Mouse (Mus musculus): Measurements from ENCODE around the gene Mov10l1. TPM values are rescaled to one million over a fixed set of nuclear protein-coding genes. Genes with fewer than 3 reads are reported as not detected.

Mov10l1 gene
- polyA plus RNA-seq, 1 experiment from 2014 or later: not detected

- Histone ChIP-seq H3K27ac (no peak overlapping the region), H3K9ac (no peak overlapping the region), H3K27me3 (ENCODE audit: control insufficient read depth, insufficient read depth, low read length) (no peaks in the 10 kb centered on the region), H3K4me1 (replicated peaks; ENCODE audit: control insufficient read depth, insufficient read depth, low read length) (no peaks in the 10 kb centered on the region), H3K36me3 (replicated peaks; ENCODE audit: control insufficient read depth, insufficient read depth) (no peaks in the 10 kb centered on the region), H3K9me3 (ENCODE audit: control insufficient read depth, low read length) (no peaks in the 10 kb centered on the region), H3K4me2 (replicated peaks) (no peak overlapping the region), H3K4me3 (replicated peaks; ENCODE audit: low read length) (no peak overlapping the region)
- ATAC-seq (ENCODE audit: low FRiP score) (no peak), DNase-seq (ENCODE audit: low spot score) (no peak)
- 66% methylated on average over 2 of the region's 2 CpGs for WGBS
Observed at GRCm38 (mm10) chr15:89000367-89000766, 17.7 kb downstream of the Mov10l1 start.

- no peaks in the 10 kb centered on the region for H3K9me3 ChIP-seq (ENCODE audit: control insufficient read depth, low read length)
- H3K4me3 ChIP-seq (replicated peaks; ENCODE audit: low read length): no peak overlapping the region
- H3K4me2 ChIP-seq (replicated peaks): no peak overlapping the region
- no peak overlapping the region for H3K9ac ChIP-seq
- no peaks in the 10 kb centered on the region for H3K36me3 ChIP-seq (replicated peaks; ENCODE audit: control insufficient read depth, insufficient read depth)
- H3K4me1 ChIP-seq (replicated peaks; ENCODE audit: control insufficient read depth, insufficient read depth, low read length): no peaks in the 10 kb centered on the region
- no peak overlapping the region for H3K27ac ChIP-seq
- WGBS: 74% methylated on average over 3 of the region's 3 CpGs
- ATAC-seq (ENCODE audit: low FRiP score): no peak
- DNase-seq (ENCODE audit: low spot score): no peak
- no peaks in the 10 kb centered on the region for H3K27me3 ChIP-seq (ENCODE audit: control insufficient read depth, insufficient read depth, low read length)
Observed at GRCm38 (mm10) chr15:89001245-89001644, 18.5 kb downstream of the Mov10l1 start.

GRCm38 (mm10) chr15:89007002-89007401 is 24.3 kb downstream of the Mov10l1 start:
- ATAC-seq (ENCODE audit: low FRiP score): no peak
- Histone ChIP-seq H3K9ac (no peak overlapping the region), H3K4me1 (replicated peaks; ENCODE audit: control insufficient read depth, insufficient read depth, low read length) (no peaks in the 10 kb centered on the region), H3K27ac (no peak overlapping the region), H3K4me2 (replicated peaks) (no peak overlapping the region), H3K4me3 (replicated peaks; ENCODE audit: low read length) (no peak overlapping the region), H3K27me3 (ENCODE audit: control insufficient read depth, insufficient read depth, low read length) (no peaks in the 10 kb centered on the region), H3K36me3 (replicated peaks; ENCODE audit: control insufficient read depth, insufficient read depth) (no peaks in the 10 kb centered on the region), H3K9me3 (ENCODE audit: control insufficient read depth, low read length) (no peaks in the 10 kb centered on the region)
- WGBS: 92% methylated on average over 7 of the region's 7 CpGs
- DNase-seq (ENCODE audit: low spot score): no peak

GRCm38 (mm10) chr15:89007781-89008180 is 25.1 kb downstream of the Mov10l1 start:
- no peak for ATAC-seq (ENCODE audit: low FRiP score)
- H3K27ac ChIP-seq: no peak overlapping the region
- no peaks in the 10 kb centered on the region for H3K27me3 ChIP-seq (ENCODE audit: control insufficient read depth, insufficient read depth, low read length)
- H3K36me3 ChIP-seq (replicated peaks; ENCODE audit: control insufficient read depth, insufficient read depth): no peaks in the 10 kb centered on the region
- no peak overlapping the region for H3K9ac ChIP-seq
- DNase-seq (ENCODE audit: low spot score): no peak
- H3K9me3 ChIP-seq (ENCODE audit: control insufficient read depth, low read length): no peaks in the 10 kb centered on the region
- no peaks in the 10 kb centered on the region for H3K4me1 ChIP-seq (replicated peaks; ENCODE audit: control insufficient read depth, insufficient read depth, low read length)
- 89% methylated on average over 5 of the region's 5 CpGs for WGBS
- no peak overlapping the region for H3K4me3 ChIP-seq (replicated peaks; ENCODE audit: low read length)
- H3K4me2 ChIP-seq (replicated peaks): no peak overlapping the region

GRCm38 (mm10) chr15:89016722-89017121 is 34.0 kb downstream of the Mov10l1 start:
- Histone ChIP-seq H3K36me3 (replicated peaks; ENCODE audit: control insufficient read depth, insufficient read depth) (no peaks in the 10 kb centered on the region), H3K27me3 (ENCODE audit: control insufficient read depth, insufficient read depth, low read length) (no peaks in the 10 kb centered on the region), H3K9ac (no peak overlapping the region), H3K4me3 (replicated peaks; ENCODE audit: low read length) (no peak overlapping the region), H3K4me1 (replicated peaks; ENCODE audit: control insufficient read depth, insufficient read depth, low read length) (no peaks in the 10 kb centered on the region), H3K4me2 (replicated peaks) (no peak overlapping the region), H3K27ac (no peak overlapping the region), H3K9me3 (ENCODE audit: control insufficient read depth, low read length) (no peaks in the 10 kb centered on the region)
- 90% methylated on average over 3 of the region's 3 CpGs for WGBS
- ATAC-seq (ENCODE audit: low FRiP score) (no peak), DNase-seq (ENCODE audit: low spot score) (no peak)

GRCm38 (mm10) chr15:89020085-89020484 is 37.4 kb downstream of the Mov10l1 start:
- Histone ChIP-seq H3K27ac (no peak overlapping the region), H3K36me3 (replicated peaks; ENCODE audit: control insufficient read depth, insufficient read depth) (no peaks in the 10 kb centered on the region), H3K4me1 (replicated peaks; ENCODE audit: control insufficient read depth, insufficient read depth, low read length) (no peaks in the 10 kb centered on the region), H3K9ac (no peak overlapping the region), H3K4me2 (replicated peaks) (no peak overlapping the region), H3K9me3 (ENCODE audit: control insufficient read depth, low read length) (no peaks in the 10 kb centered on the region), H3K27me3 (ENCODE audit: control insufficient read depth, insufficient read depth, low read length) (no peaks in the 10 kb centered on the region), H3K4me3 (replicated peaks; ENCODE audit: low read length) (no peak overlapping the region)
- no peak for DNase-seq (ENCODE audit: low spot score)
- ATAC-seq (ENCODE audit: low FRiP score): no peak
- WGBS: 88% methylated on average over 7 of the region's 7 CpGs

DNA sequence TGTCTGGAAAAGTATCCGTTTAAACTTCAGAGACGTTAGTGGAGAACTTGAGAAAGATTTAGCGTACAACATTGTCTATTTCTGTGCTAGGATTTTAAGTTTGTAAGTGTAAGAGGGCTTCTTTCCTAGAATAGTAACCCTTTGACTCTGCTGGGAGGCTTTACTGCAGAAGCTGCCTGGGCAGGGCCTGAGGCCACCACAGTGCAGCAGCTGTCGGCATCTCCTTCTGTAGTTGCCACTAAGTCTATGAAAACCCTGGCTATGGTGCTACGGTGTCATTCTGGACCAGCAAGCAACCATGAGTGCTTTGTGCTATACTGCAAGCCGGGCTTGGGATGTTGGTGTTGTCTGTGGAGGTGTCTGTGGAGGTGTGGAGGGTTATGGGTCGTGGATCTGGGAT is 37.8 kb downstream of the Mov10l1 start:
- Histone ChIP-seq H3K27ac (no peak overlapping the region), H3K4me1 (replicated peaks; ENCODE audit: control insufficient read depth, insufficient read depth, low read length) (no peaks in the 10 kb centered on the region), H3K36me3 (replicated peaks; ENCODE audit: control insufficient read depth, insufficient read depth) (no peaks in the 10 kb centered on the region), H3K4me3 (replicated peaks; ENCODE audit: low read length) (no peak overlapping the region), H3K27me3 (ENCODE audit: control insufficient read depth, insufficient read depth, low read length) (no peaks in the 10 kb centered on the region), H3K4me2 (replicated peaks) (no peak overlapping the region), H3K9ac (no peak overlapping the region), H3K9me3 (ENCODE audit: control insufficient read depth, low read length) (no peaks in the 10 kb centered on the region)
- DNase-seq (ENCODE audit: low spot score) (no peak), ATAC-seq (ENCODE audit: low FRiP score) (no peak)
- 87% methylated on average over 7 of the region's 7 CpGs for WGBS

GRCm38 (mm10) chr15:89044381-89044780 is 61.7 kb downstream of the Mov10l1 start:
- no peak for ATAC-seq (ENCODE audit: low FRiP score)
- no peak for DNase-seq (ENCODE audit: low spot score)
- Histone ChIP-seq H3K4me1 (replicated peaks; ENCODE audit: control insufficient read depth, insufficient read depth, low read length) (no peaks in the 10 kb centered on the region), H3K36me3 (replicated peaks; ENCODE audit: control insufficient read depth, insufficient read depth) (no peaks in the 10 kb centered on the region), H3K4me2 (replicated peaks) (no peak overlapping the region), H3K9me3 (ENCODE audit: control insufficient read depth, low read length) (peaks cover 4% of the 10 kb centered on the region), H3K9ac (no peak overlapping the region), H3K4me3 (replicated peaks; ENCODE audit: low read length) (no peak overlapping the region), H3K27ac (no peak overlapping the region), H3K27me3 (ENCODE audit: control insufficient read depth, insufficient read depth, low read length) (no peaks in the 10 kb centered on the region)
- WGBS: 78% methylated on average over 5 of the region's 5 CpGs

DNA sequence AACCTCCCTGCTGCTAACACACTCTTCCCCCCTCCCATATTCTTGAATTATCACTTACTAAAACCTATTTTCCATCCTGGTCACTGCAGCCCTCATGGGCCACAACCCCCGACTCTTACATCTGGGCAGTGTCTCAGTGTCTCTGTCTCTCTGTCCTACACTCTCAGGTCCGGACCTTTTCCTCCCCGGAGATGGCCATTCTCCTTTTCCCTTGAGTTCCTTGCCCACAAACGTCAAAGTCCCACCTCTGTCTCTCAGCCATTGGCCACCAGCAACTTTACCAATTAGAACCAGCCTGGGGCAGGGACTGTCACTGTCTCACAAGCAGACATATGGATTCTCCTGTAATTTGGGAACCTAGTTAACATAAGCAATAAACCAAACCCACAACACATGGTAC is 63.6 kb downstream of the Mov10l1 start:
- peaks cover 4% of the 10 kb centered on the region for H3K9me3 ChIP-seq (ENCODE audit: control insufficient read depth, low read length)
- no peaks in the 10 kb centered on the region for H3K4me1 ChIP-seq (replicated peaks; ENCODE audit: control insufficient read depth, insufficient read depth, low read length)
- no peak overlapping the region for H3K9ac ChIP-seq
- no peak for DNase-seq (ENCODE audit: low spot score)
- H3K27ac ChIP-seq: no peak overlapping the region
- ATAC-seq (ENCODE audit: low FRiP score): no peak
- H3K36me3 ChIP-seq (replicated peaks; ENCODE audit: control insufficient read depth, insufficient read depth): no peaks in the 10 kb centered on the region
- no peak overlapping the region for H3K4me2 ChIP-seq (replicated peaks)
- no peaks in the 10 kb centered on the region for H3K27me3 ChIP-seq (ENCODE audit: control insufficient read depth, insufficient read depth, low read length)
- WGBS: 81% methylated on average over 4 of the region's 4 CpGs
- H3K4me3 ChIP-seq (replicated peaks; ENCODE audit: low read length): no peak overlapping the region

- 0 out of 2 replicates have a peak, but pooled peaks cover 5% of the 10 kb centered on the region for H3K4me1 ChIP-seq (replicated peaks; ENCODE audit: control insufficient read depth, insufficient read depth, low read length)
- H3K36me3 ChIP-seq (replicated peaks; ENCODE audit: control insufficient read depth, insufficient read depth): no peaks in the 10 kb centered on the region
- DNase-seq (ENCODE audit: low spot score) (no peak), ATAC-seq (ENCODE audit: low FRiP score) (no peak)
- 89% methylated on average over 7 of the region's 7 CpGs for WGBS
- H3K27me3 ChIP-seq (ENCODE audit: control insufficient read depth, insufficient read depth, low read length): no peaks in the 10 kb centered on the region
- H3K9ac ChIP-seq: no peak overlapping the region
- no peak overlapping the region for H3K4me2 ChIP-seq (replicated peaks)
- H3K9me3 ChIP-seq (ENCODE audit: control insufficient read depth, low read length): no peaks in the 10 kb centered on the region
- no peak overlapping the region for H3K4me3 ChIP-seq (replicated peaks; ENCODE audit: low read length)
- H3K27ac ChIP-seq: no peak overlapping the region
Observed at GRCm38 (mm10) chr15:89054666-89055065, 72.0 kb downstream of the Mov10l1 start.

Data from hindbrain, embryonic 14.5 days (tissue).